Comparison of ENCODE assay signal across 8 mouse cellular contexts in genomic region chr3:89519894-89520293, GRCm38 (mm10). TPM values are rescaled to one million over a fixed set of nuclear protein-coding genes. Genes with fewer than 3 reads are reported as not detected.
A peak's percentile ranks its signal among the peaks of the same experiment; 100 is the strongest.
DNase-seq lines count a peak whose midpoint lies in the region; ATAC-seq and TF ChIP-seq lines count a peak whose summit lies in the region.

Kcnn3 (plus strand) TSS chr3:89520164.

- no peak for TF ChIP-seq EP300 in ES-Bruce4 (IDR thresholded peaks at IDR 0.05; ENCODE audit: insufficient read depth, low read depth, low read length)
- TF ChIP-seq EP300 in heart, postnatal 0 days (IDR thresholded peaks at IDR 0.05; ENCODE audit: low read depth): no peak

- H3K36me3 ChIP-seq in ES-Bruce4 (ENCODE audit: control insufficient read depth, insufficient read depth, low read length, poor library complexity, severe bottlenecking): no peaks in the 10 kb centered on the region
- no peaks in the 10 kb centered on the region for H3K36me3 ChIP-seq in forebrain, embryonic 15.5 days
- no peaks in the 10 kb centered on the region for H3K36me3 ChIP-seq in heart, postnatal 0 days (replicated peaks; ENCODE audit: control insufficient read depth, insufficient read depth, low read length)
- H3K36me3 ChIP-seq in liver, embryonic 11.5 days (ENCODE audit: control insufficient read depth, insufficient read depth, low read length): no peaks in the 10 kb centered on the region
- no peaks in the 10 kb centered on the region for H3K36me3 ChIP-seq in myocyte (ENCODE audit: control insufficient read depth, insufficient read depth)
- no peaks in the 10 kb centered on the region for H3K36me3 ChIP-seq in stomach, embryonic 15.5 days

- H3K4me1 ChIP-seq in ES-Bruce4 (ENCODE audit: control insufficient read depth, insufficient read depth, low read length): no peaks in the 10 kb centered on the region
- peaks cover 46% of the 10 kb centered on the region for H3K4me1 ChIP-seq in forebrain, embryonic 15.5 days
- H3K4me1 ChIP-seq in heart, postnatal 0 days (ENCODE audit: control insufficient read depth, insufficient read depth): peaks cover 15% of the 10 kb centered on the region
- peaks cover 11% of the 10 kb centered on the region for H3K4me1 ChIP-seq in liver, embryonic 11.5 days (replicated peaks; ENCODE audit: control insufficient read depth, insufficient read depth, low read length)
- peaks cover 34% of the 10 kb centered on the region for H3K4me1 ChIP-seq in stomach, embryonic 15.5 days

- WGBS in forebrain, embryonic 15.5 days: 0% methylated on average over 15 of the region's 15 CpGs
- WGBS in heart, postnatal 0 days: 1% methylated on average over 15 of the region's 15 CpGs
- WGBS in liver, embryonic 11.5 days: under 1% methylated on average over 15 of the region's 15 CpGs
- WGBS in stomach, embryonic 15.5 days: 0% methylated on average over 14 of the region's 15 CpGs

- peaks cover 3% of the 10 kb centered on the region; the same call in 1 of the 2 replicates for H3K9me3 ChIP-seq in ES-Bruce4 (replicated peaks; ENCODE audit: control insufficient read depth, insufficient read depth, low read length, poor library complexity, severe bottlenecking)
- H3K9me3 ChIP-seq in forebrain, embryonic 15.5 days: no peaks in the 10 kb centered on the region
- peaks cover 8% of the 10 kb centered on the region; the same call in 1 of the 2 replicates for H3K9me3 ChIP-seq in heart, postnatal 0 days (replicated peaks; ENCODE audit: control insufficient read depth, low read length)
- H3K9me3 ChIP-seq in liver, embryonic 11.5 days (ENCODE audit: control insufficient read depth, low read length): peaks cover 6% of the 10 kb centered on the region; the same call in 1 of the 2 replicates
- no peaks in the 10 kb centered on the region for H3K9me3 ChIP-seq in stomach, embryonic 15.5 days

- no peaks in the 10 kb centered on the region; the same call in 1 of the 2 replicates for H3K27me3 ChIP-seq in ES-Bruce4 (ENCODE audit: control insufficient read depth, insufficient read depth, low read length, poor library complexity, severe bottlenecking)
- H3K27me3 ChIP-seq in forebrain, embryonic 15.5 days: no peaks in the 10 kb centered on the region
- peaks cover 61% of the 10 kb centered on the region for H3K27me3 ChIP-seq in heart, postnatal 0 days (ENCODE audit: control insufficient read depth, insufficient read depth, low read length)
- H3K27me3 ChIP-seq in liver, embryonic 11.5 days (replicated peaks; ENCODE audit: control insufficient read depth, insufficient read depth, low read length): peaks cover 47% of the 10 kb centered on the region
- peaks cover 35% of the 10 kb centered on the region for H3K27me3 ChIP-seq in myocyte (ENCODE audit: control insufficient read depth, insufficient read depth, insufficient read length)
- 0 out of 2 replicates have a peak, but pooled peaks cover 3% of the 10 kb centered on the region for H3K27me3 ChIP-seq in stomach, embryonic 15.5 days (replicated peaks)

- H3ac ChIP-seq in myocyte (ENCODE audit: control insufficient read depth, insufficient read length): no peak within 1 kb of the TSS

- no peak within 1 kb of the TSS for H3K27ac ChIP-seq in ES-Bruce4 (ENCODE audit: insufficient read depth, low read length)
- peak within 1 kb of the TSS; percentile 61 for H3K27ac ChIP-seq in forebrain, embryonic 15.5 days (replicated peaks)
- H3K27ac ChIP-seq in heart, postnatal 0 days (ENCODE audit: low read depth): no peak within 1 kb of the TSS
- H3K27ac ChIP-seq in liver, embryonic 11.5 days (ENCODE audit: low read depth, low read length): no peak within 1 kb of the TSS
- peak within 1 kb of the TSS; percentile 26; the same call in 1 of the 2 replicates for H3K27ac ChIP-seq in stomach, embryonic 15.5 days

- H3K4me2 ChIP-seq in forebrain, embryonic 15.5 days (replicated peaks): peak within 1 kb of the TSS; percentile 96
- peak within 1 kb of the TSS; percentile 72 for H3K4me2 ChIP-seq in heart, postnatal 0 days (ENCODE audit: low read depth, low read length)
- H3K4me2 ChIP-seq in liver, embryonic 11.5 days: peak within 1 kb of the TSS; percentile 77
- peak within 1 kb of the TSS; percentile 54 for H3K4me2 ChIP-seq in myocyte (ENCODE audit: low read depth)
- peak within 1 kb of the TSS; percentile 84 for H3K4me2 ChIP-seq in stomach, embryonic 15.5 days

- DNase-seq in cerebellum, adult 11 months: peak; percentile 17
- DNase-seq in heart, postnatal 0 days (ENCODE audit: low spot score): peak; percentile 61
- DNase-seq in kidney, postnatal 25 days: peak; percentile 89 to 91
- peak; percentile 79 for DNase-seq in liver, embryonic 11.5 days (ENCODE audit: low spot score)

- peak; percentile 93 for ATAC-seq in forebrain, embryonic 15.5 days (replicated peaks)
- peak; percentile 87 for ATAC-seq in heart, postnatal 0 days (ENCODE audit: insufficient read depth, low read depth)
- peak; percentile 88 for ATAC-seq in liver, embryonic 11.5 days (replicated peaks; ENCODE audit: low FRiP score)
- peak; percentile 92 for ATAC-seq in stomach, embryonic 15.5 days (ENCODE audit: insufficient read depth, low FRiP score, low read depth)

- H3K79me2 ChIP-seq in myocyte (ENCODE audit: control insufficient read depth, insufficient read depth): no peaks in the 10 kb centered on the region

- H3K4me3 ChIP-seq in ES-Bruce4 (ENCODE audit: low read depth, low read length) (peak within 1 kb of the TSS; percentile 62), myocyte (peak within 1 kb of the TSS; percentile 0)
- peak within 1 kb of the TSS; percentile 53 for H3K4me3 ChIP-seq in forebrain, embryonic 15.5 days
- peak within 1 kb of the TSS; percentile 45 for H3K4me3 ChIP-seq in heart, postnatal 0 days (ENCODE audit: low read depth, low read length)
- H3K4me3 ChIP-seq in liver, embryonic 11.5 days (ENCODE audit: low read depth, low read length): peak within 1 kb of the TSS; percentile 32
- H3K4me3 ChIP-seq in stomach, embryonic 15.5 days (replicated peaks): peak within 1 kb of the TSS; percentile 43

- TF ChIP-seq CTCF in ES-Bruce4 (IDR thresholded peaks at IDR 0.05; ENCODE audit: low read depth, low read length): no peak
- TF ChIP-seq CTCF in heart, postnatal 0 days (IDR thresholded peaks at IDR 0.05; ENCODE audit: low read depth): no peak

- TF ChIP-seq POLR2A in ES-Bruce4 (IDR thresholded peaks at IDR 0.05; ENCODE audit: insufficient read depth, low read length): peak; percentile 21
- TF ChIP-seq POLR2A in myocyte (IDR thresholded peaks at IDR 0.05; ENCODE audit: insufficient read length, low read depth): no peak

- peak within 1 kb of the TSS; percentile 22; the same call in 1 of the 2 replicates for H3K9ac ChIP-seq in ES-Bruce4 (ENCODE audit: low read depth, poor library complexity, severe bottlenecking)
- H3K9ac ChIP-seq in forebrain, embryonic 15.5 days (replicated peaks): peak within 1 kb of the TSS; percentile 62
- H3K9ac ChIP-seq in heart, postnatal 0 days (replicated peaks; ENCODE audit: low read depth, low read length): peak within 1 kb of the TSS; percentile 5; the same call in 1 of the 2 replicates
- H3K9ac ChIP-seq in liver, embryonic 11.5 days (ENCODE audit: low read depth, low read length): 0 out of 2 replicates have a peak within 1 kb of the TSS, but pooled peaks have one; percentile 5
- H3K9ac ChIP-seq in stomach, embryonic 15.5 days: peak within 1 kb of the TSS; percentile 8

TF ChIP-seq in myocyte, 11 proteins besides CTCF, POLR2A, EP300 and RAD21:
- TF ChIP-seq TCF3 (IDR thresholded peaks at IDR 0.05; ENCODE audit: insufficient read length, low read depth) (no peak), MAX (IDR thresholded peaks at IDR 0.05; ENCODE audit: low read depth) (no peak), USF1 (IDR thresholded peaks at IDR 0.05; ENCODE audit: low read depth) (no peak), MYOG (IDR thresholded peaks at IDR 0.05; ENCODE audit: control insufficient read depth in 1 of 3, insufficient read depth in 1 of 3, insufficient read length in 2 of 3, low read depth in 2 of 3) (no peak), MYOD1 (IDR thresholded peaks at IDR 0.05; ENCODE audit: control insufficient read depth in 1 of 3, insufficient read length in 2 of 3, low read depth in 2 of 3) (no peak), E2F4 (IDR thresholded peaks at IDR 0.05; ENCODE audit: insufficient read depth) (no peak), TCF12 (IDR thresholded peaks at IDR 0.05; ENCODE audit: insufficient read depth, poor library complexity, severe bottlenecking) (no peak), CEBPB (IDR thresholded peaks at IDR 0.05; ENCODE audit: insufficient read depth, poor library complexity, severe bottlenecking) (no peak), POLR2AphosphoS2 (IDR thresholded peaks at IDR 0.05; ENCODE audit: insufficient read length, low read depth) (no peak), REST (IDR thresholded peaks at IDR 0.05; ENCODE audit: insufficient read depth, insufficient read length) (no peak), SRF (IDR thresholded peaks at IDR 0.05; ENCODE audit: control insufficient read depth, insufficient read length, low read depth) (no peak)
TF ChIP-seq in myocyte: peak in this region for 0.

RNA-seq across cellular contexts. Expression of gene Kcnn3, which starts in this region (rescaled TPM):
- polyA plus RNA-seq in ES-Bruce4 (2011; ENCODE audit: insufficient read depth, insufficient read length, low read depth, missing spikeins): 0.93 and 1.0 TPM in 2 replicates
- polyA plus RNA-seq in forebrain, embryonic 15.5 days (2015; fragmentation: Nextera tagmentation; extraction: Ambion mirVana): 9.0 and 10.4 TPM in 2 replicates
- total RNA-seq in heart, postnatal 0 days (2014; rRNA removed; ENCODE audit: low replicate concordance): 4.7 and 4.9 TPM in 2 replicates
- polyA plus RNA-seq in heart, postnatal 0 days (2015; fragmentation: Nextera tagmentation; extraction: Ambion mirVana): 1.5 TPM in 2 replicates
- polyA plus RNA-seq in liver, embryonic 11.5 days (2014; fragmentation: Nextera tagmentation; extraction: Ambion mirVana): 0.19 and 0.45 TPM in 2 replicates
- polyA plus RNA-seq in myocyte (2012; fragmentation: generic; extraction: Trizol): 0.68 TPM
- 4.5 and 5.4 TPM in 2 replicates for polyA plus RNA-seq in stomach, embryonic 15.5 days (2015; fragmentation: Nextera tagmentation; extraction: Ambion mirVana)

Comparison
In these comparisons a context has a peak if more than half of its experiments do, and no peak if none do; other contexts are left out.
1. Peak in DNase-seq, ATAC-seq, H3K4me3 ChIP-seq, H3K9ac ChIP-seq and H3K4me2 ChIP-seq in liver, embryonic 11.5 days; RNA of the gene not detected or under 1 TPM.
2. H3K27ac ChIP-seq: peak in forebrain, embryonic 15.5 days (single experiment) and stomach, embryonic 15.5 days (single experiment); none in ES-Bruce4 (single experiment), heart, postnatal 0 days (single experiment) and liver, embryonic 11.5 days (single experiment).
3. H3K4me3 ChIP-seq: peak in every context shown above with its lines; median percentile 62 in ES-Bruce4; 53 in forebrain, embryonic 15.5 days; 45 in heart, postnatal 0 days; 43 in stomach, embryonic 15.5 days; 32 in liver, embryonic 11.5 days; 0 in myocyte.
4. H3K9ac ChIP-seq: peak in every context shown above with its lines; median percentile 62 in forebrain, embryonic 15.5 days; 22 in ES-Bruce4; 8 in stomach, embryonic 15.5 days; 5 in heart, postnatal 0 days; 5 in liver, embryonic 11.5 days.
5. DNase-seq: peak in every context shown above with its lines; median percentile 90 in kidney, postnatal 25 days; 79 in liver, embryonic 11.5 days; 61 in heart, postnatal 0 days; 17 in cerebellum, adult 11 months.
6. Peak in every context shown above with its lines, with median percentiles within 50 percentile points of each other: ATAC-seq and H3K4me2 ChIP-seq.